Mouse (Mus musculus): ENCODE results near the gene Rapgef5.
"Not testable (repeated sequence)": the region's sequence is repeated elsewhere in the genome, so short reads cannot be mapped to it uniquely, and the experiment has no call there.

The Rapgef5 gene

GRCm38 (mm10) chr12:117761698-117762097 is 245.4 kb downstream of the Rapgef5 start:
- in situ Hi-C loops (cut with MseI, MboI) = loop anchor here in 1 of 2 experiments (10.0 kb wide), 2 partner anchors 187 to 337 kb away; no protein-coding TSS in a partner anchor

GRCm38 (mm10) chr12:117763247-117763646 is 247.0 kb downstream of the Rapgef5 start:
- in situ Hi-C loops (cut with MseI, MboI) = loop anchor here in 1 of 2 experiments (10.0 kb wide), 2 partner anchors 188 to 338 kb away; no protein-coding TSS in a partner anchor

- in situ Hi-C loops (cut with MseI, MboI) = loop anchor here (5.0 to 10.0 kb wide), 5 partner anchors 178 to 378 kb away; no protein-coding TSS in a partner anchor
Observed at GRCm38 (mm10) chr12:117764839-117765238, 248.6 kb downstream of the Rapgef5 start.

- in situ Hi-C loops (cut with MseI, MboI) = loop anchor here (5.0 to 10.0 kb wide), 5 partner anchors 182 to 382 kb away; no protein-coding TSS in a partner anchor
Observed at GRCm38 (mm10) chr12:117769113-117769512, 252.8 kb downstream of the Rapgef5 start.

GRCm38 (mm10) chr12:117770211-117770610 is 253.9 kb downstream of the Rapgef5 start:
- in situ Hi-C loops (cut with MseI, MboI) = no loop called here

- in situ Hi-C loops (cut with MseI, MboI) = no loop called here
Observed at GRCm38 (mm10) chr12:117771156-117771555, 254.9 kb downstream of the Rapgef5 start.

- in situ Hi-C loops (cut with MseI, MboI) = no loop called here
Observed at GRCm38 (mm10) chr12:117772638-117773037, 256.4 kb downstream of the Rapgef5 start.

- in situ Hi-C loops (cut with MseI, MboI) = no loop called here
Observed at GRCm38 (mm10) chr12:117776841-117777240, 260.6 kb downstream of the Rapgef5 start.

- in situ Hi-C loops (cut with MseI, MboI) = no loop called here
Observed at GRCm38 (mm10) chr12:117781360-117781759, 265.1 kb downstream of the Rapgef5 start.

GRCm38 (mm10) chr12:117783426-117783825 is 267.1 kb downstream of the Rapgef5 start:
- in situ Hi-C loops (cut with MseI, MboI) = no loop called here

- in situ Hi-C loops (cut with MseI, MboI) = no loop called here
Observed at GRCm38 (mm10) chr12:117786621-117787020, 270.3 kb downstream of the Rapgef5 start.

- in situ Hi-C loops (cut with MseI, MboI) = no loop called here
Observed at GRCm38 (mm10) chr12:117788513-117789011, 272.3 kb downstream of the Rapgef5 start.

GRCm38 (mm10) chr12:117789017-117789416 is 272.7 kb downstream of the Rapgef5 start:
- in situ Hi-C loops (cut with MseI, MboI) = no loop called here

GRCm38 (mm10) chr12:117795303-117795702 is 279.0 kb downstream of the Rapgef5 start:
- in situ Hi-C loops (cut with MseI, MboI) = no loop called here

- in situ Hi-C loops (cut with MseI, MboI) = not testable (repeated sequence)
Observed at GRCm38 (mm10) chr12:117803989-117804388, 287.7 kb downstream of the Rapgef5 start, which contains the start of gene Cdca7l. TSS of gene Cdca7l (plus strand) at chr12:117804289.

- in situ Hi-C loops (cut with MseI, MboI) = no loop called here
Observed at GRCm38 (mm10) chr12:117805576-117805975, 289.3 kb downstream of the Rapgef5 start.

GRCm38 (mm10) chr12:117806007-117806451 is 289.8 kb downstream of the Rapgef5 start:
- in situ Hi-C loops (cut with MseI, MboI) = no loop called here

GRCm38 (mm10) chr12:117806470-117806869 is 290.2 kb downstream of the Rapgef5 start:
- in situ Hi-C loops (cut with MseI, MboI) = no loop called here

- in situ Hi-C loops (cut with MseI, MboI) = no loop called here
Observed at GRCm38 (mm10) chr12:117807637-117808036, 291.4 kb downstream of the Rapgef5 start.

GRCm38 (mm10) chr12:117808355-117809326 is 292.4 kb downstream of the Rapgef5 start:
- in situ Hi-C loops (cut with MseI, MboI) = no loop called here
